Mouse (Mus musculus): ENCODE data around the gene Phlda1. TPM values are rescaled to one million over a fixed set of nuclear protein-coding genes. Genes with fewer than 3 reads are reported as not detected.

The Phlda1 gene
- polyA plus RNA-seq, 1 experiment from 2014 or later: 29.1 TPM

GRCm38 (mm10) chr10:111558211-111558610 is 52.1 kb downstream of the Phlda1 start:
- H3K27ac ChIP-seq (replicated peaks; ENCODE audit: low read depth, low read length): no peak overlapping the region
- H3K9ac ChIP-seq (ENCODE audit: low read length): no peak overlapping the region
- DNase-seq (ENCODE audit: low spot score): no peak
- no peaks in the 10 kb centered on the region for H3K27me3 ChIP-seq (ENCODE audit: control insufficient read depth, insufficient read depth, low read length)
- no peaks in the 10 kb centered on the region for H3K36me3 ChIP-seq (ENCODE audit: control insufficient read depth, insufficient read depth, low read length)
- 87% methylated on average over 5 of the region's 5 CpGs for WGBS
- H3K9me3 ChIP-seq (ENCODE audit: control insufficient read depth, low read length): no peaks in the 10 kb centered on the region
- H3K4me3 ChIP-seq (ENCODE audit: low read depth, low read length): no peak overlapping the region
- H3K4me2 ChIP-seq (ENCODE audit: low read depth, severe bottlenecking): no peak overlapping the region
- H3K4me1 ChIP-seq (ENCODE audit: control insufficient read depth, insufficient read depth, low read length): peaks cover 2% of the 10 kb centered on the region; the same call in 1 of the 2 replicates
- no peak for ATAC-seq (ENCODE audit: insufficient number of reproducible peaks, low FRiP score, low TSS enrichment, low read depth)

Other genes with a start within 250 kb of the Phlda1 start
- 8.7 and 10.3 TPM in 2 replicates for gene Bbs10, start 207.6 kb upstream of the Phlda1 start, polyA plus RNA-seq (2014; fragmentation: Nextera tagmentation; extraction: Ambion mirVana)
- gene Nap1l1, start 33.1 kb upstream of the Phlda1 start, polyA plus RNA-seq (2014; fragmentation: Nextera tagmentation; extraction: Ambion mirVana): 415 and 416 TPM in 2 replicates